Mouse (Mus musculus): ENCODE results near the gene Pcsk2.

- TF ChIP-seq ZC3H11A (IDR thresholded peaks at IDR 0.05; ENCODE audit: borderline replicate concordance, low read depth, low read length): no peak
- no peak for TF ChIP-seq MAFK (IDR thresholded peaks at IDR 0.05; ENCODE audit: insufficient read depth, low read depth, low read length)
Measured at GRCm38 (mm10) chr2:143742436-143742835, 196.5 kb downstream of the Pcsk2 start.

Measured in ES-E14 (cell line).